Comparison of ENCODE assay signal across 8 mouse cellular contexts in the genomic region with DNA sequence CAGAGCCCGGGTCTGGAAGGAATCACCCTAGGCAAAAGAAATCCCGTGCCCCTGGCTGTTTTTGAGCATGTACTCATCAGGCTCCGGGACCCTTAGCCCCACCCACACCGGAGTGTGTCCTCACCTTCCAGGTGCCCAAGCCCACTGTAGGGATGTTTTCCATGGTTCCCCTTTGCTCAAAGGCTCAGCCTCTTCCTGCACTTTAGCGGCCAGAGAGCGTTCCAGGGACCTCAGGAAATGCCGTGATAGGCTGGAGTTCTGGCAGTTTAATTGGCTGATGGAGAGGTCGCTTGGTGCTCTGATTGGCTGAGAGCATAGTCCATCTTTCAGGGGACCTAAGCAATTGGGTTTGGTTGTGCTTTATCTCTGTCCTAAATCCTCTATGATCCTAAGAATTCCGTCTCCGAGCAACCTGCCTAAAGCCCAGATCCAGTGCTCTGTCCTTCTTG. TPM values are rescaled to one million over a fixed set of nuclear protein-coding genes. Genes with fewer than 3 reads are reported as not detected.
DNase-seq lines count a peak whose midpoint lies in the region; ATAC-seq and TF ChIP-seq lines count a peak whose summit lies in the region.

A gene (minus strand): TSS at position 214 of the 449 bp plus-strand sequence.

- H3K27me3 ChIP-seq in forebrain, embryonic 15.5 days: no peaks in the 10 kb centered on the region

- in situ Hi-C loops in ES-E14 (cut with MboI; ENCODE audit: low sequenced_read_pairs in 2 of 2, unreplicated experiment in 2 of 2): loop anchor here in 1 of 2 experiments (25.0 kb wide), 1 partner anchor 297 kb away; no protein-coding TSS in a partner anchor

- H3K4me1 ChIP-seq in ES-E14 (ENCODE audit: control insufficient read depth in 2 of 2, insufficient read depth in 2 of 2, low read length in 2 of 2, poor library complexity in 1 of 2): no peaks in the 10 kb centered on the region
- H3K4me1 ChIP-seq in forebrain, embryonic 15.5 days: 0 out of 2 replicates have a peak, but pooled peaks cover 4% of the 10 kb centered on the region
- H3K4me1 ChIP-seq in lung, adult 2 months (ENCODE audit: control insufficient read depth, insufficient read depth, low read length): no peaks in the 10 kb centered on the region

- DNase-seq in ES-E14 (ENCODE audit: low read depth, low spot score): peak; percentile 93
- DNase-seq in cerebellum, adult 11-12 months: peak; percentile 95
- peak; percentile 88 for DNase-seq in heart, postnatal 25 days (ENCODE audit: low spot score)
- peak; percentile 90 to 96 for DNase-seq in layer of hippocampus, adult 18-20 months (ENCODE audit: low spot score in 2 of 2)
- peak; percentile 81 for DNase-seq in lung, adult 2 months
- peak; percentile 38 to 65 for DNase-seq in thymus, adult 18-20 months

- H3K27ac ChIP-seq in ES-E14 (ENCODE audit: insufficient read depth, low read depth, low read length, poor library complexity, severe bottlenecking): no peak within 1 kb of the TSS
- H3K27ac ChIP-seq in forebrain, embryonic 15.5 days (replicated peaks): peak within 1 kb of the TSS; percentile 78

- peak; percentile 100 for ATAC-seq in forebrain, embryonic 15.5 days (replicated peaks)
- ATAC-seq in neutrophil, adult 5-6 weeks (ENCODE audit: extremely low read depth, insufficient number of reproducible peaks, low FRiP score, poor library complexity, severe bottlenecking): peak; percentile 63

- no peaks in the 10 kb centered on the region for H3K36me3 ChIP-seq in ES-E14 (ENCODE audit: control insufficient read depth, insufficient read depth, low read length, poor library complexity, severe bottlenecking)
- no peaks in the 10 kb centered on the region for H3K36me3 ChIP-seq in forebrain, embryonic 15.5 days

- TF ChIP-seq POLR2A in lung, adult 2 months (IDR thresholded peaks at IDR 0.05; ENCODE audit: borderline replicate concordance, extremely low read depth, low read depth, low read length): peak; percentile 81; the same call in 1 of the 2 replicates

- H3K9ac ChIP-seq in ES-E14 (ENCODE audit: insufficient read depth, low read depth, low read length, poor library complexity, severe bottlenecking): peak within 1 kb of the TSS; percentile 81
- H3K9ac ChIP-seq in forebrain, embryonic 15.5 days (replicated peaks): peak within 1 kb of the TSS; percentile 77

- H3K4me2 ChIP-seq in forebrain, embryonic 15.5 days (replicated peaks): peak within 1 kb of the TSS; percentile 74

- intact Hi-C loops in heart, postnatal 25 days (cut with DNase I): no loop called here

- TF ChIP-seq CTCF in lung, adult 2 months (IDR thresholded peaks at IDR 0.05; ENCODE audit: insufficient read depth, low read length): no peak

- peak within 1 kb of the TSS; percentile 72 to 86 for H3K4me3 ChIP-seq in ES-E14 (ENCODE audit: insufficient read depth in 1 of 2, low read depth in 1 of 2, low read length in 2 of 2, poor library complexity in 1 of 2, severe bottlenecking in 1 of 2)
- H3K4me3 ChIP-seq in forebrain, embryonic 15.5 days: peak within 1 kb of the TSS; percentile 75
- peak within 1 kb of the TSS; percentile 90 for H3K4me3 ChIP-seq in lung, adult 2 months (replicated peaks; ENCODE audit: extremely low read depth, low read depth, low read length)

- 7% methylated on average over 10 of the region's 10 CpGs for WGBS in forebrain, embryonic 15.5 days
- WGBS in lung, adult 2 months: 3% methylated on average over 10 of the region's 10 CpGs

- no peaks in the 10 kb centered on the region for H3K9me3 ChIP-seq in ES-E14 (ENCODE audit: control insufficient read depth, insufficient read depth, low read depth, low read length)
- no peaks in the 10 kb centered on the region for H3K9me3 ChIP-seq in forebrain, embryonic 15.5 days

TF ChIP-seq in ES-E14, 5 proteins besides CTCF, POLR2A, EP300 and RAD21:
- TF ChIP-seq CHD2 (IDR thresholded peaks at IDR 0.05; ENCODE audit: low read depth, low read length) (peak; percentile 92), HCFC1 (IDR thresholded peaks at IDR 0.05; ENCODE audit: borderline replicate concordance, insufficient read depth, low read length) (no peak)

RNA-seq across cellular contexts. Expression of the gene that starts here (rescaled TPM):
- total RNA-seq in ES-E14 (2012; rRNA removed): 5.5 and 7.3 TPM in 2 replicates
- 42.3 and 45.0 TPM in 2 replicates for polyA plus RNA-seq in forebrain, embryonic 15.5 days (2015; fragmentation: Nextera tagmentation; extraction: Ambion mirVana)
- 10 to 100 TPM; 17.2 to 17.8 TPM for total RNA-seq in heart, postnatal 25 days (2021)
- 10 to 100 TPM; 22.7 to 23.6 TPM for total RNA-seq in layer of hippocampus, adult 18-20 months (2021)
- 1.2 and 2.1 TPM in 2 replicates for polyA plus RNA-seq in lung, adult 2 months (2012; rRNA removed)
- 0.25 and 3.6 TPM in 2 replicates for total RNA-seq in neutrophil, adult 5-6 weeks (2017)

Comparison
In these comparisons a context has a peak if more than half of its experiments do, and no peak if none do; other contexts are left out.
1. RNA of the gene that starts here (polyA plus RNA-seq): 42.3 to 45.0 TPM in forebrain, embryonic 15.5 days; 1.2 to 2.1 TPM in lung, adult 2 months; every median in the first group is over 10 times any median in the second.
2. Peak in every context shown above with its lines, with median percentiles within 50 percentile points of each other: DNase-seq and H3K4me3 ChIP-seq.